Mouse (Mus musculus) thymus, postnatal 10 days (tissue): Measurements from ENCODE around the gene Ophn1.

ENCODE experiments used
- DNase-seq, 2 experiments: peaks; one replicate each; pipeline ENCODE4 v3.0.0; 2021; ENCODE audit warnings: low spot score in 2 of 2

Ophn1 gene

DNA sequence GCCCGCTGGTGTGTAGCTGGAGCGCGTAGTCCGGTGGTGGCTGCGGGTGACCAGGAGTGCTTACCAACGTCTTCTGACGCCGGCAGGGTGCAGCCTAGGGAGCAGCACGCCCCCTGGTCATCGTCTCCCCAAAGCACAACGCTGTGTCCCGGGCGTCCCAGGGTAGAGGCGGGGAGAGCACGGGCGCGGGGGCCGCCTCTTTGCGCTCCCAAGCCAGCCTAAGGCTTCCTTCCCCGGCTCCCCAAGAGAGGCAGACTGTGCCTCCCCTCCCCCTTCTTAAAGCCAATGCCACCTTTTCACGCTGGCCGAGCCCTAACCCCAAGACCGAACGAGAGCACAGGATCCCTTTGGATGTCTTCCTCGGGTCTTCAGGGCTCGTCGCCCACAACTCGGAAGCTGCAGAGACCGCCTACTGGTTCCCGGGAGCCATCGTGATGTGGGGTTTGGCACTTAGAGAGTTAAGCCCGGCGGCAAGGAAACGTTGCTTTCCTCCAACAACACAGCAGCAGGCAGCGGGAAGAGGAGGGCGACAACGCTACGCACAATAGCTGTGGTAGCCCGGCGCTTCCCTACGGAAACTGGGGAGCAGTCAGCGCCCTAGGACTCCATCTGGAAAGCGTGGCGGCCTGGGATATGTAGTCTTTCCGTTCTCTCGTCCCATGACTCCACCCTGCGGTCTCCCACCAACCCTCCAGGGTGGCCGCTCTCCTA is at the start of gene Ophn1:
Gene Ophn1 (minus strand): TSS at position 620 of the 711 bp plus-strand sequence.
- no peak for DNase-seq

DNA sequence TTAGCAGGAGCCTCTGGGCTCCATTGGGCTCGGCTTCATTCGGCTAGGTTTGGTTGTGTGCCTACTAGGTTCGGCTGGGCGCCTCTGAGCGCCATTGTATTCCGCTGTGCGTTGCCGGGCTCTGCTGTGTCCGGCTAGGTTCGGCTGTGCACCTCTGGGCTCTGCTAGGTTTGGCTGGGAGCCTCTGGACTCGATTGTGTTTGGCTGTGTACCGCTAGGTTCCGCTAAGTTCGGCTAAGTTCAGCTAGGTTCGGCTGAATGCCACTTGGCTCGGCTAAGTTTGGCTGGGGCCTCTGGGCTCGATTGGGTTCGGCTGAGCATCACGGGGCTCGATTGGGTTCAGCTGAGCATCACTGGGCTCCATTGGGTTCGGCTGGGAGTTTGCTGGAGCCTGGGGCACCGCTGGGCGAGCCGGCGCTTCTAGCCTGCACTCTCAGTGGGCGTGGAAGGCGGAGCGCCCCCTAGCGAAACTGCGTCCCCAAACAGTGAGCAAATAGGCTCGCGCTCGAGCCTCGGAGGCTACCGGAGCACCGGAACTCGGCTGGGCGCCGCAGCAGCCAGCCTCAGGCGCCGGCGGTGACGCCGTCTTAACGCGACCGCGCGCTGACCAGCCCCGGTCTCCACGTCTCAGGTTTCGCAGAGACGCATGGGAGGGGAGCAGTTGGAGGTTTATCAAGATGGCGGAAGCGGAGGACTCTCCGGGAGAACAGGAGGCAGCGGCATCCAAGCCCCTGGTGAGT is 46.9 kb upstream of the Ophn1 start:
- peak; percentile 86 to 93 for DNase-seq

DNA sequence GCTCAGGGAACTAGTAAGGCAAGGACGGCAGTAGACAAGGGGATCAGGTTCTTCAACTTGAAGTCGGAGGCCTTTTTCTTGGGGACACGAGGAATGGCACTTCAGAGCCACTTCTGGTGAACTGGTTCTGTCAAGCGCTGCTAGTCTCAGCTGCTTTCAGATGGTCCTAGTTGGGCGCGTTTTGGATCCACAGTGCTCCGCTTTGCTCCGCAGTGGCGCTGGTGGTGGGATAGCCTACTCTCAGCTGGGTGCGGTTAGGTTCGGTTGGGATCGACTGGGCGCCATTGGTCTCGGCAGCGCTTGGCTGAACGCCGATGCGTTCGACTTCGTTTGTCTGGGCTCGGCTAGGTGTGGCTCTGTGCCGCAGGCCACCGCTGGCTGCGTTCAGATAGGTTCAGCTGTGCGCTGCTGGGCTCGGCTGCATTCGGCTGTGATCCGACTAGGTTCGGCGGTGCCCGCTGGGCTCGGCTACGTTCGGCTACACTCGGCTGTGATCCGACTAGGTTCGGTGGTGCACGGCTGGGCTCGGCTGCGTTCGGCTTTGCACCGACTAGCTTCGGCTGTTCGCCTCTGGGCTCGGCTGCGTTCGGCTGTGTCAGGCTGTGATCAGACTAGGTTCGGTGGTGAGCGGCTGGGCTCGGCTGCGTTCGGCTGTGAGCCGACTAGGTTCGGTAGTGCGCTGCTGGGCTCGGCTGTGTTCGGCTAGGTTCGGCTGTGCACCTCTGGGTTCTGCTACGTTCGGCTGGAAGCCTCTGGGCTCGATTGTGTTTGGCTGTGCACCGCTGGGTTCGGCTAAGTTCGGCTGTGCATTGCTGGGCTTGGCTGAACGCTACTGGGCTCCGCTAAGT is 46.1 kb upstream of the Ophn1 start:
- peak; percentile 79 to 87 for DNase-seq

GRCm38 (mm10) chrX:98936101-98936500 is 45.3 kb upstream of the Ophn1 start, which contains the start of gene Yipf6:
TSS of gene Yipf6 (plus strand) at chrX:98936316.
- DNase-seq, result no peak

GRCm38 (mm10) chrX:98919423-98919822 is 28.6 kb upstream of the Ophn1 start:
- DNase-seq, result no peak

GRCm38 (mm10) chrX:98908910-98909309 is 18.1 kb upstream of the Ophn1 start:
- no peak for DNase-seq

DNA sequence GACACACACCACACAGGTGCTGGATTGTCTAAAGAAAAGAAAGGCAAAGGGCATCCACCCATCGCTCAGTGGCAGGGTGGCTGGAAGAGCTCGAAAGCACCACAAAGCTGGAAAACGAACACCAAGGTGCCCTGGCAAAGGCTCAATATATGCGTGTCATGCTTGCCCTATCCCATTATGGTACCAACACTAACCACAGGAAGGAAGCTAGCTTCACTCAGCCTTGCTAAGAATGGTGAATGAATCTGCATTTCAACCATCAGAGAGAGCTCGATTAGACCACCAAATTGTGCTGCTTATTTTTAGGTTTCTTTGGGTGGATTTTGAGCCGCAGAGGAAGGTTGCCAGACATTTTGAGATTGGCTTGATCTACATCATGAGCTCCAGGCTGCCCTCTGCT is 13.4 kb upstream of the Ophn1 start:
- DNase-seq, result no peak

DNA sequence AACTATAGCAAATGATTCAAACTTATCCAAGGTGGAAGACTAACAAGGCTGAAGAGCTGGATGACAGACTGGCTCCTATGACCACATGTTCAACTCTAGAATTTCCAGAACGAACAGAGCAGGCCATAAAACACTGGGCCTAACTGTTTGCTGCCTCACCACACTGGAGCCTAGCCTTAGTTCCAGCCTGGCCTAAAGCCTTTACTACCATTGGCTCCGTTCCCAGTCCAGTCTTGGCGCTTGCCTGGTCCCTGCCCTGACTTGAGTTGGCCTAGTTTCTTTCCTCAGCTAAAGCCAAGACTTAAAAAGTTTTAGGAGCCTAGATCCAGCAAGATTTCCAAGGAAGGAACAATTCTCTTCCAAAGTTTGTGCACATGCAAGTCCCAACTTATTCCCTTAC is 7.5 kb upstream of the Ophn1 start:
- DNase-seq, result no peak

- DNase-seq, result no peak
These were observed 786 bp downstream of the Ophn1 start for GRCm38 (mm10) chrX:98890072-98890405.

DNA sequence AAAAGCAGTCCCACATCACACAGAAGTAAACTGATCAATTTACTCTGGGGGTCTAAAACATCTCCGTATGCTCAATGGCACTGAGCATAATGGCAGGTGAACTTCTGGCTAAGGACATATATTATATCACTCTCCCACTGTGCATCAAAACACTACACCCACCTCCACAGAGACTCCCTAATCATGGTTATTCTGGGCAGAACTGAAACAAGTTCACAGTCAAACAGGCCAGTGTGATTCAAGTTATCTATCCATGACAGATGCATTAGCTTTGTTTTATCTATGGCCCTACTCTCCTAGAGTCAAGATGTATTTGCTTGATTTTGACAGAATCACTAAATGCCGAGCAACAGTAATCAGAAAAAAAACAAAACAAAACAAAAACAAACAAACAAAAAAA is 8.8 kb downstream of the Ophn1 start:
- no peak for DNase-seq

DNA sequence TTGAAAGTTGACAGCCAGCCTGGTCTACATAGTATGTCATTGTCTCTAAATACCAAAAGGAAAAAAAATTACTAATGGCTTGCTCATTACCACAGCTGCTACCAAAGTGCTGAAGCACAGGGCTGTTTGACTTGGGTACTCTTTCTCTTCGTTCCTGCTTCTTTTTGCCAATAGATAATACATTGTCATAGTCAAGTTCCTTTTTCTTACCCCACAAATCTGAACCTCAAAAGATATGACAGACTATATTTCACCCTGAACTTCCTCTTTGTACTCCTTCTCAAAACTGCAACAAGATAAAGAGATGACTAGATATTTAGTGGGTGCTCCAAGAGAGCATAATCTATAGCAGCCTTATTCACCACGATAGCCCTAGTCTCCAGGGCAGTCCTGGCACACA is 9.7 kb downstream of the Ophn1 start:
- no peak for DNase-seq

- DNase-seq, result no peak
These were observed 10.5 kb downstream of the Ophn1 start for GRCm38 (mm10) chrX:98880314-98880713.

GRCm38 (mm10) chrX:98875144-98875543 is 15.7 kb downstream of the Ophn1 start:
- DNase-seq, result no peak

GRCm38 (mm10) chrX:98874086-98874485 is 16.7 kb downstream of the Ophn1 start:
- DNase-seq, result no peak

DNA sequence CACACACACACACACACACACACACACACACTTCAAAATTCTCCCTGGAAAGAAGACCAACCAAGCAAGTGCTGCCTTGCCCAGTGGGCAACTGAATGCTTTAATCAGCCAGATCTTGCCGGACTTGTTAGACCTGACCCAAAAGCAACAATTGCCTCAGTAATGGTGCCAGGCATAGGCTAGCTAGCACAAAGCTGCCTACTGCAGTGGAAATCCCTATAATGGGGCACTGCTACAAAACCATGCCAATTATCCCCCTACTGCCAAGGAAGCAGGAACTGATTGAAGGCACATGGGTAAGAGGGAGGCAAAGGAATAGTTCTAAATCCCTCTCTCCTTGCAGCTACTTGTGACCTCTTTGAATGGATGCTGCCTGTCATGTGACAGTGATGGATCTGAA is 18.8 kb downstream of the Ophn1 start:
- DNase-seq, result no peak

- DNase-seq, result no peak
These were observed 20.3 kb downstream of the Ophn1 start for GRCm38 (mm10) chrX:98870541-98870940.

GRCm38 (mm10) chrX:98869735-98870134 is 21.1 kb downstream of the Ophn1 start:
- no peak for DNase-seq

- no peak for DNase-seq
These were observed 21.7 kb downstream of the Ophn1 start for GRCm38 (mm10) chrX:98869165-98869564.

- DNase-seq, result no peak
These were observed 30.7 kb downstream of the Ophn1 start for GRCm38 (mm10) chrX:98860167-98860566.

DNA sequence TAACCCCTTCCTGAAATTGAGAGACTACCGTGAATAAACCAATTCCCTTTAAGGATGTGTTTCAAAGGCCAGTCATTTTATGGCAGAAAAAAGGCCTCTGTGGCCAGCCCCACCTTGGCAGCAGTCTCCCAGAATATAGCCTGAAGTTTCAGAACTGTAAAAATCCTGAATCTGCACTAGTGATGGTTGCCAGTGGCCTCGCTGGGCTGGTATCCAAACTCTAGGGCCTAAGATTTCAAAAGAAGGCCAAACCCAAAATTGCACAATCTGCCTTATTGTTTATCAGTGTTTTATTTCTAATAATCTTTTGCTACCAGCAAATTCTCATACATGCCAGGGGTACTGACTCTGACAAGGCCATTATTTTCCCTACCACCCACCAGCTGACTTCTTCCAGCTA is 34.8 kb downstream of the Ophn1 start:
- no peak for DNase-seq

- DNase-seq, result no peak
These were observed 40.0 kb downstream of the Ophn1 start for GRCm38 (mm10) chrX:98850869-98851268.

DNA sequence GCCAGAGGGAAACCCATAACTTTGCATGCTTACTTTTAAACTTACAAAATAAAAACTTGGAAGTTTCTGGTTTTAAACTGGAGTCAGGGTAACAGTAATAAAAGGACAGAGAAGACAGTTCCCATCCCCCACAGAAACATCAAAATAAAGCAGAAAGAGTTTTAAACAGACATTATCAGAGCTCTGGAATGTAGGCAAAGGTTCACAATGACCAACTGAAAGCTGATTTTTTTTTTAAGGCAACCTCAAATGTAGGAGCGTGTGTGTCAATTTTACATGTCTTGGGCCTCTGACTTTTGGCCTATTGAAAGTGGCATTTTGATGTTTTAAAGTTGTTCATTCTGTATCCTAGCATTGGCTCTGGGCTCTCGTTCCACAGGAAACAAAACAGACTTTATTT is 49.2 kb downstream of the Ophn1 start:
- DNase-seq, result no peak

GRCm38 (mm10) chrX:98835989-98836388 is 54.8 kb downstream of the Ophn1 start:
- DNase-seq, result no peak
